Mouse (Mus musculus): ENCODE measurements at regions not wholly inside any gene's neighbourhood (a gene's known extent, or its start where the extent isn't known, plus 50 kb on each side); places are given as distances from the start of the nearest gene placed in this dataset.

- TF ChIP-seq CTCF (IDR thresholded peaks at IDR 0.05; ENCODE audit: control insufficient read depth, insufficient read depth, insufficient replicate concordance, low read depth, low read length) (no peak), POLR2A (IDR thresholded peaks at IDR 0.05; ENCODE audit: control insufficient read depth, low read depth, low read length) (no peak)
Observed at GRCm38 (mm10) chr2:50921002-50921401, 227.9 kb downstream of the Rnd3 start.

All from testis, adult 2 months (tissue).